Mouse (Mus musculus): ENCODE data around the gene Sap30.
"Not testable (repeated sequence)": the region's sequence is repeated elsewhere in the genome, so short reads cannot be mapped to it uniquely, and the experiment has no call there.

GRCm38 (mm10) chr8:57516685-57517084 is 29.0 kb upstream of the Sap30 start:
- not testable (repeated sequence) for TF ChIP-seq MAFK (IDR thresholded peaks at IDR 0.05; ENCODE audit: insufficient read depth, low read depth, low read length); HCFC1 (IDR thresholded peaks at IDR 0.05; ENCODE audit: borderline replicate concordance, insufficient read depth, low read length)
- peak; percentile 36; the same call in 1 of the 2 replicates for TF ChIP-seq ZNF384 (IDR thresholded peaks at IDR 0.05; ENCODE audit: low read depth, low read length)

Data from ES-E14 (cell line).